Comparison of ENCODE assay signal across 8 mouse cellular contexts in the genomic region with DNA sequence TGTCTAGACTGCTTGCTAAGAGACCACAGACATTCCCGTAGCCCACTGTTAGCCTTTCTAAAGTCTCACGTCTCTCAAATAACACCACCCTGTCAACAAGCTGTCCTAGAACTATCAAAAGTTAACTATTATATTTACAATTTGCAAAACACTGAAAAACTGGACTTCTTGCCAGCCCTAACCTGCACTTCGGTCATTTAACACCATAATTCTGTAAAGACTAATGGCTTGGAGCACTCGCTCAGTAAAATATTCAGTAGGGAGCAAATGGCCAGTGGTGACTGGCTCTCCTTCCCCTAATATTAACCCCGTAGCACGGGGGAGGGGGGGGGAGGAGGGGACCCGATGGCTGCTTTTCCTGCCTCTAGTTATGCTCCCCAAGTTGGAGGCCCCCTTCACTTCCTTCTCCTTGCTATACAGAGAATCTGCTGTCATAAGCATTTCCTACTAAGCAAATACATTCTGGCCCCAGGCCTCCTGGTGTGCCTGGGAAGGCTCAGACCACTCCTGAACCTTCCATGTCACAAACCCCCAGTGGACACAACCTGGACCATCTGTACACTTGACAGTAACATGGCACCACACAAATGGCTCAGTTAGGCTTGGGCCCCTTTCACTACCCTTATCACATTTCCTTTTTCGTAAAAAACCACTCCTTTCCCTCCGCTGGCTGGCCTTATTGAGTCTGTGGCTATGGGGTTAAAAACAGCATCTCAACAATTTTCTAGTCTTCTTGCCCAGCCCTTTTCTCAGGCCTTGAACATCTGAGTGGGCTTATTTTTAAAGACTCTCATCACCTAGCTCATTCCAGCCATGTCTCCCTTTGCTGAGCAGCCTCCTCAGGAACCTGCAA. TPM values are rescaled to one million over a fixed set of nuclear protein-coding genes. Genes with fewer than 3 reads are reported as not detected.
DNase-seq lines count a peak whose midpoint lies in the region; ATAC-seq lines count a peak whose summit lies in the region.

No protein-coding gene starts in this region.

- intact Hi-C loops in left cerebral cortex, postnatal 4 days (cut with DNase I): no loop called here

- H3K27ac ChIP-seq in kidney, embryonic 15.5 days: peak overlapping the region; percentile 63
- H3K27ac ChIP-seq in intestine, embryonic 15.5 days: peak overlapping the region; percentile 19
- H3K27ac ChIP-seq in midbrain, embryonic 14.5 days (replicated peaks; ENCODE audit: low read depth, low read length): no peak overlapping the region

- ATAC-seq in kidney, embryonic 15.5 days (replicated peaks; ENCODE audit: low FRiP score): no peak
- peak; percentile 22; the same call in 1 of the 2 replicates for ATAC-seq in common myeloid progenitor, adult 5-6 weeks (replicated peaks; ENCODE audit: low read depth, poor library complexity, severe bottlenecking)
- no peak for ATAC-seq in intestine, embryonic 15.5 days
- no peak for ATAC-seq in midbrain, embryonic 14.5 days (ENCODE audit: low FRiP score, low TSS enrichment)

- peak overlapping the region; percentile 41 for H3K4me2 ChIP-seq in kidney, embryonic 15.5 days
- peak overlapping the region; percentile 34 for H3K4me2 ChIP-seq in intestine, embryonic 15.5 days (replicated peaks)
- peak overlapping the region; percentile 30; the same call in 1 of the 2 replicates for H3K4me2 ChIP-seq in midbrain, embryonic 14.5 days (ENCODE audit: low read length)

- H3K4me3 ChIP-seq in kidney, embryonic 15.5 days (replicated peaks): no peak overlapping the region
- no peak overlapping the region for H3K4me3 ChIP-seq in intestine, embryonic 15.5 days (replicated peaks)
- H3K4me3 ChIP-seq in midbrain, embryonic 14.5 days (replicated peaks; ENCODE audit: low read depth, low read length): no peak overlapping the region

- H3K36me3 ChIP-seq in kidney, embryonic 15.5 days: peaks cover 26% of the 10 kb centered on the region
- no peaks in the 10 kb centered on the region for H3K36me3 ChIP-seq in intestine, embryonic 15.5 days
- H3K36me3 ChIP-seq in midbrain, embryonic 14.5 days (ENCODE audit: control insufficient read depth, insufficient read depth, low read length): peaks cover 11% of the 10 kb centered on the region; the same call in 1 of the 2 replicates

- 36% methylated on average over 9 of the region's 9 CpGs for WGBS in kidney, embryonic 15.5 days
- WGBS in intestine, embryonic 15.5 days: 47% methylated on average over 9 of the region's 9 CpGs
- 78% methylated on average over 9 of the region's 9 CpGs for WGBS in midbrain, embryonic 14.5 days

- H3K27me3 ChIP-seq in kidney, embryonic 15.5 days: no peaks in the 10 kb centered on the region
- no peaks in the 10 kb centered on the region for H3K27me3 ChIP-seq in intestine, embryonic 15.5 days (replicated peaks)
- no peaks in the 10 kb centered on the region for H3K27me3 ChIP-seq in midbrain, embryonic 14.5 days (ENCODE audit: control insufficient read depth, insufficient read depth, low read length)

- no peak for DNase-seq in kidney, adult 18-20 months
- DNase-seq in midbrain, embryonic 14.5 days: no peak
- no peak for DNase-seq in retina, postnatal 1 day
- no peak for DNase-seq in right cerebral cortex, postnatal 36 days (ENCODE audit: low spot score in 2 of 2)
- DNase-seq in left cerebral cortex, postnatal 4 days: no peak

- H3K9ac ChIP-seq in kidney, embryonic 15.5 days: no peak overlapping the region; the same call in 1 of the 2 replicates
- H3K9ac ChIP-seq in intestine, embryonic 15.5 days: no peak overlapping the region
- 0 out of 2 replicates have a peak overlapping the region, but pooled peaks have one; percentile 24 for H3K9ac ChIP-seq in midbrain, embryonic 14.5 days (replicated peaks; ENCODE audit: low read length)

- H3K9me3 ChIP-seq in kidney, embryonic 15.5 days (replicated peaks): no peaks in the 10 kb centered on the region
- no peaks in the 10 kb centered on the region for H3K9me3 ChIP-seq in intestine, embryonic 15.5 days
- H3K9me3 ChIP-seq in midbrain, embryonic 14.5 days (ENCODE audit: control insufficient read depth, low read length): no peaks in the 10 kb centered on the region

- H3K4me1 ChIP-seq in kidney, embryonic 15.5 days: peaks cover 96% of the 10 kb centered on the region
- H3K4me1 ChIP-seq in intestine, embryonic 15.5 days (replicated peaks): peaks cover 82% of the 10 kb centered on the region
- H3K4me1 ChIP-seq in midbrain, embryonic 14.5 days (ENCODE audit: control insufficient read depth, insufficient read depth, low read length): peaks cover 62% of the 10 kb centered on the region

RNA-seq across cellular contexts. Expression of a gene that starts 8.2 kb away (rescaled TPM):
- polyA plus RNA-seq in kidney, embryonic 15.5 days (2015; fragmentation: Nextera tagmentation; extraction: Ambion mirVana): 51.0 and 51.4 TPM in 2 replicates
- total RNA-seq in common myeloid progenitor, adult 5-6 weeks (2017): 17.6 and 24.2 TPM in 2 replicates
- polyA plus RNA-seq in intestine, embryonic 15.5 days (2015; fragmentation: Nextera tagmentation; extraction: Ambion mirVana): 41.8 and 42.8 TPM in 2 replicates
- 50.0 and 56.0 TPM in 2 replicates for polyA plus RNA-seq in midbrain, embryonic 14.5 days (2014; fragmentation: Nextera tagmentation; extraction: Ambion mirVana)
- total RNA-seq in left cerebral cortex, postnatal 4 days (2021): 100 to 1,000 TPM; 112 to 117 TPM

RNA-seq across cellular contexts. Expression of a gene that starts 56.1 kb away (rescaled TPM):
- polyA plus RNA-seq in kidney, embryonic 15.5 days (2015; fragmentation: Nextera tagmentation; extraction: Ambion mirVana): 75.6 and 83.8 TPM in 2 replicates
- 34.3 and 38.0 TPM in 2 replicates for total RNA-seq in common myeloid progenitor, adult 5-6 weeks (2017)
- 68.8 and 73.3 TPM in 2 replicates for polyA plus RNA-seq in intestine, embryonic 15.5 days (2015; fragmentation: Nextera tagmentation; extraction: Ambion mirVana)
- 66.6 and 68.5 TPM in 2 replicates for polyA plus RNA-seq in midbrain, embryonic 14.5 days (2014; fragmentation: Nextera tagmentation; extraction: Ambion mirVana)
- total RNA-seq in left cerebral cortex, postnatal 4 days (2021): 10 to 100 TPM; 31.3 to 34.8 TPM
